Mouse (Mus musculus) bone marrow, adult 2 months (tissue): ENCODE data around the gene Atic.

Experiments used
- CTCF ChIP-seq: fragments of 200-500 bp; IDR thresholded peaks from 2 replicates; pipeline ENCODE4 v1.5.1; 2011; ENCODE audit warnings: low read length, control low read depth; ENCODE audit not compliant: control insufficient read depth, insufficient read depth
- POLR2A ChIP-seq: fragments of 200-500 bp; IDR thresholded peaks from 2 replicates; pipeline ENCODE4 v1.6.1; 2011; ENCODE audit warnings: low read depth, mild to moderate bottlenecking, control low read depth, low read length, borderline replicate concordance; ENCODE audit not compliant: control insufficient read depth

DNA sequence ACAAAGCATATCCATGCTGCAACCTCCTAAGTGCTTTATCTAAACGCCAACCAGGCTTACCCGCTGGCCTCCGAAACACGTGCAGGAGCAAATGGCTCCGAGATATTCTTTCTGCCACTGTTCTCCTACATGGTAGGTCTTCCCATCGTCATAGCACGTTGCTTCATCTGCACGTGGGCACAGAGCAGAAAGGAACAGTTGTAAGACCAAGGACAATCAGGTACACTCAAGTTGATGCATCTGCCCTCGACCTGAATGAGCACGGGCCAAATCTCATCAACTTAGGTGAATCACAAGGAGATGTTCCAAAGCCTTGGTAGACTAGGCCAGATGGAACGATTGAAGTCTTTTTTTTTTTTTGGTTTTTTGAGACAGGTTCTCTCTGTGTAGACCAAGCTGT lies 33.1 kb downstream of the Atic start:
- TF ChIP-seq CTCF = no peak
- TF ChIP-seq POLR2A = no peak
